Mouse (Mus musculus) stomach, postnatal 0 days (tissue): ENCODE data around the gene Dnmt3a. TPM values are rescaled to one million over a fixed set of nuclear protein-coding genes. Genes with fewer than 3 reads are reported as not detected.
A peak's percentile ranks its signal among the peaks of the same experiment; 100 is the strongest.

Source experiments
- ATAC-seq: fragments of 200-750 bp; cut with Nextera tagmentation; 2 replicates; pipeline ENCODE4 v1.8.0; 2017; ENCODE audit not compliant: low FRiP score, low TSS enrichment
- DNase-seq: peaks from one replicate; pipeline ENCODE4 v3.0.0-alpha.2; 2016; ENCODE audit warnings: low spot score
- H3K27ac ChIP-seq: fragments of 300-500 bp; sonication (generic); replicated peaks from 2 replicates; pipeline ENCODE4 v1.5.1; 2014; ENCODE audit warnings: mild to moderate bottlenecking, control low read depth
- H3K27me3 ChIP-seq: fragments of 300-500 bp; sonication (generic); 2 replicates; pipeline ENCODE4 v1.6.1; 2014; ENCODE audit warnings: low read length; ENCODE audit not compliant: control insufficient read depth, insufficient read depth
- H3K36me3 ChIP-seq: fragments of 300-500 bp; sonication (generic); 2 replicates; pipeline ENCODE4 v1.6.1; 2014; ENCODE audit warnings: low read length, mixed read lengths; ENCODE audit not compliant: control insufficient read depth, insufficient read depth
- H3K4me1 ChIP-seq: fragments of 300-500 bp; sonication (generic); replicated peaks from 2 replicates; pipeline ENCODE4 v1.6.1; 2014; ENCODE audit warnings: antibody characterized with exemption; ENCODE audit not compliant: control insufficient read depth, insufficient read depth
- H3K4me2 ChIP-seq: fragments of 300-500 bp; sonication (generic); replicated peaks from 2 replicates; pipeline ENCODE4 v1.6.1; 2014; ENCODE audit warnings: low read depth, mild to moderate bottlenecking, control low read depth, moderate library complexity
- H3K4me3 ChIP-seq: fragments of 300-500 bp; sonication (generic); 2 replicates; pipeline ENCODE4 v1.5.1; 2014; ENCODE audit warnings: low read depth, low read length, control low read depth
- H3K9ac ChIP-seq: fragments of 300-500 bp; sonication (generic); 2 replicates; pipeline ENCODE4 v1.6.1; 2014; ENCODE audit warnings: mild to moderate bottlenecking, low read length, control low read depth, mixed read lengths
- H3K9me3 ChIP-seq: fragments of 300-500 bp; sonication (generic); 2 replicates; pipeline ENCODE4 v1.6.1; 2016; ENCODE audit warnings: low read length; ENCODE audit not compliant: control insufficient read depth
- CTCF ChIP-seq: IDR thresholded peaks from 2 replicates; pipeline ENCODE4 v1.5.1; 2016; ENCODE audit warnings: antibody characterized with exemption, low read depth, mild to moderate bottlenecking, moderate library complexity
- EP300 ChIP-seq: optimal IDR thresholded peaks from 2 replicates; pipeline ENCODE3; 2016; ENCODE audit warnings: antibody characterized with exemption
- WGBS: fragments of 180-500 bp; shearing (Covaris S2); extraction: QIAGEN DNeasy Blood & Tissue Kit; methylation state at CpG from one replicate; pipeline ENCODE4 v1.1.7; 2014; 5-methylcytosine and 5-hydroxymethylcytosine counted together
- polyA plus RNA-seq: library from polyadenylated mRNA; unstranded; fragments of >200 nt; fragmentation: Nextera tagmentation; extraction: Ambion mirVana; gene quantifications from 2 replicates; pipeline ENCODE4 v1.2.1, GENCODE M21; 2015

Dnmt3a gene
- polyA plus RNA-seq, 1 experiment from 2014 or later: 44.0 TPM

DNA sequence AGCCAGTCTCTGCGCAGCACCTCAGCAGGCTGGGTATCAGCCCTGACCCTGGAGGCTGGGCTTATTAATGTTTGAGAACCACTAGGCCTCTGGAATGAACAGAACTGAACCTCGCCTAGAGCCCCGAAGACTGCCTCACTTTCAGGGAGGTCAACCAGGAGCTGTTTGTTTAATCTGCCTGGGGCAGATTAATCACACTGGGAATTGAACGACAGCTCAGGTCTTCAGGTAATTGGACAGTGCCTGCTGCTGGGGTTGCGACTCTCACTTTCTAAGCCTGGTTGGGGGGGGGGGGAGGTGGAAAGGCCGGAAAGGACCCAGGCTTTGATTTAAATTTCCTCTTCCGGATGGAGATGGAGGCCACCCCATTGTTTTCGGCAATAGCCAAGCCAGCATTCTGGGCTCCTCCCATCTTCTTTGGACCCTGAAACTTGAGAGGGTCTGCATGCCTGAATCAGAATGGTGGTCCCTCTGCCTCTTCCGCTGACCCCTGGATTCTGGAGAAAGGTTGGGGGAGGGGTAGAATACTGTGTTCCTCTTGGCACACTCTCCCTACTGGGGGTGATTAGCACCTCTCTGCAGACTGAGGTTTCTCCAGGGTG, 79.2 kb downstream of the Dnmt3a start:
- Histone ChIP-seq H3K4me2 (no peak overlapping the region), H3K9me3 (no peaks in the 10 kb centered on the region), H3K9ac (no peak overlapping the region), H3K4me1 (no peaks in the 10 kb centered on the region), H3K4me3 (no peak overlapping the region), H3K36me3 (peaks cover 17% of the 10 kb centered on the region; the same call in 1 of the 2 replicates), H3K27ac (no peak overlapping the region), H3K27me3 (no peaks in the 10 kb centered on the region)
- DNase-seq (no peak), ATAC-seq (no peak)
- TF ChIP-seq CTCF (no peak), EP300 (no peak)
- 39% methylated on average over 9 of the region's 9 CpGs for WGBS

DNA sequence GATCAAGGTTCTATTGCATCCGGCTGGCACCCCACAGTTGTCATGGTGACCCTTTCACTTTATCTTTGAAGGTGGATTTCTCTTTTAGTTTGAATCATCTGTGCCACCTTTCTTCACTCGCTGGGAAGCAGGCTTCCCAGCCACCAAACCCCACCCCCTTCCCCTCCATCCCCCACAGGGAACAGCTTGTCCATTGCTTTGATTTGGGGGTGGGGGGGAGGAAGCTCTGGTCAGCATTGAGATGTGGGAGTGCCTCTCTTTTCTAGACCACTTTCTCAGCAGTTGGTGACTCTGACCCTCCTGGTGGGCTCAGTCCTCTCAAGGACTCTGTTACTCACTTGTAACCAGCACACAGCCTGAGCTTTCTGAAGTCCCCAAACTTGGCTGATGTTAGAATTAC, 80.8 kb downstream of the Dnmt3a start:
- Histone ChIP-seq H3K27ac (no peak overlapping the region), H3K4me1 (no peaks in the 10 kb centered on the region), H3K36me3 (peaks cover 17% of the 10 kb centered on the region; the same call in 1 of the 2 replicates), H3K4me3 (no peak overlapping the region), H3K9me3 (no peaks in the 10 kb centered on the region), H3K27me3 (no peaks in the 10 kb centered on the region), H3K9ac (no peak overlapping the region), H3K4me2 (no peak overlapping the region)
- no peak for ATAC-seq
- TF ChIP-seq CTCF (no peak), EP300 (no peak)
- DNase-seq: no peak
- WGBS: 61% methylated on average over 2 of the region's 2 CpGs

DNA sequence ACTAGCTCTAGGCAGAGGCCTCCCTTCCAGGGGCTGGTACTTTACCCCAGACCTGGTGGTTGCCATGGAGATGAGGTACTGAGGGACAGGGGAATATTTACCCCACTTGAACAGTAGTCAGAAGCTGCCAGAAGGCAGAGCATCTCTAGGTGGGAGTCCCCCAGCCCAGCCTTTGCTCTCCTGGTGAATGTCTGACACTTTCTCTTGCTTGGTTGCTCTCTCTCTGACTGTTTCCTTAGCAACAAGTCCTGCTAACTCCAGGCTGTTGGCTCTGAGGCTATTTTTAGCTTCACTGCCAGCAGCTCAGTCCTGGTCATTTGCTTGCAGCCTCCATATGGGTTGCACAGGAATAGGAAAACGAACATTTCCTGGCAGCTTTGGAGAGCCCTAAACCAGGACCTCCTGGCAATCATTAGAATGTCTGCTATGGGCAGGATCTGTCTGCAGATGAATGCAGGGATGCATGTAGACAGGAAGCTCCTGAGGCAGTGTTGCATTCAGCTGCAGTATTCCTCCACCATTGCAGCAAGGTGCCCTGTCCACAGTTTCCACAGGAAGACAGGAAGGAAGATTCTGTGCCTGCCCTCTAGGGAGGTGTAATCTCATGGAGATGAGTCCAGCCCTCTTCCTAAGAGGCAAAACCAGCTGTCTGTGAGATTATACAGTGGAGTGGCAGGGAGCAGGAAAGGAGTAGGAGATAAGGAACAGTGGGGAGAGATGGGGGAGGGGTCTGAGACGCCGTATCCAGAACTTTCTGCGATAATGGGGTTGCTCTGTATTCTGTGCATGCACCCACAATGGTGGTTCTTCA, 81.9 kb downstream of the Dnmt3a start:
- Histone ChIP-seq H3K9ac (no peak overlapping the region), H3K4me3 (no peak overlapping the region), H3K27me3 (no peaks in the 10 kb centered on the region), H3K4me2 (no peak overlapping the region), H3K27ac (peak overlapping the region; percentile 63), H3K9me3 (no peaks in the 10 kb centered on the region), H3K36me3 (peaks cover 11% of the 10 kb centered on the region; the same call in 1 of the 2 replicates), H3K4me1 (no peaks in the 10 kb centered on the region; the same call in 1 of the 2 replicates)
- ATAC-seq: peak; percentile 23; the same call in 1 of the 2 replicates
- TF ChIP-seq EP300: no peak
- TF ChIP-seq CTCF: no peak
- DNase-seq: no peak
- 19% methylated on average over 4 of the region's 4 CpGs for WGBS

DNA sequence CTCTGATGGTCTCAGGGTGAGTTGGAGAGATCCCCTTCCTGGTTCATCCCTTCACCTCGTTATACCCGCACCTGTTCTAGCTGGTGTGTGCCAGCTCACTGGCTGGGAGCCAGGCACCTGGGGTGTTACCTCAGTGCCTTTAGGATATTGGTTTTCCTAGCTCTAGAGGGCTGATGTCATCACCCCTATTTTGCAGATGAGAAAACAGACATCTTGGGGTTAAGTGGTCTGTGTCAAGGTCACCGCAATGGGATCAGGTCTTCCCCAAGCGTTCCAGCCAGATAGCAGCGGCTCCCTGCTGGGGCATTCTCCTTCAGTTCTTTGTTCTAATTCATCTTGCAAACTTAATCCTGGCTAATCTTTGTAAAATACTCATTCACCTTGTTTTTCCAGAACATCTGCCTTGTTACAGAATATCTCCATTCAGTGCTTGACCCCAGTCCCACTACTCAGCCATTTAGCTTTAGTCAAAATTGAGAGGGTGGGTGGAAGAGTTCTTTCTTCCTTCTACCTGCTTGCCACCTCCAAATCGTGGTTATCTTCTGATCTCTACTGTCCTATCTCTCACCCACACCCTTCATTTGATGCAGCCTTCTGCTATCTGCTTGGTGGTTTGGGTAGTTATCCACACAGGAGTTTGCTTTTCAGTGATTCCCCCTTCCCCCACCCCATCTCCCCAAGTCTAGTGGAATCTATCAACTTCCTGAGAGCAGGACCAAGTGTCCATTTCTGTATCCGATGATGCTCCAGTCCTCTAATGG, 84.2 kb downstream of the Dnmt3a start:
- Histone ChIP-seq H3K36me3 (peaks cover 3% of the 10 kb centered on the region; the same call in 1 of the 2 replicates), H3K9ac (no peak overlapping the region), H3K4me2 (no peak overlapping the region), H3K27me3 (no peaks in the 10 kb centered on the region), H3K4me1 (no peaks in the 10 kb centered on the region; the same call in 1 of the 2 replicates), H3K27ac (no peak overlapping the region), H3K9me3 (no peaks in the 10 kb centered on the region), H3K4me3 (no peak overlapping the region)
- DNase-seq (peak; percentile 58), ATAC-seq (0 out of 2 replicates have a peak, but pooled peaks have one; percentile 19)
- TF ChIP-seq EP300 (no peak), CTCF (no peak)
- 52% methylated on average over 7 of the region's 7 CpGs for WGBS

DNA sequence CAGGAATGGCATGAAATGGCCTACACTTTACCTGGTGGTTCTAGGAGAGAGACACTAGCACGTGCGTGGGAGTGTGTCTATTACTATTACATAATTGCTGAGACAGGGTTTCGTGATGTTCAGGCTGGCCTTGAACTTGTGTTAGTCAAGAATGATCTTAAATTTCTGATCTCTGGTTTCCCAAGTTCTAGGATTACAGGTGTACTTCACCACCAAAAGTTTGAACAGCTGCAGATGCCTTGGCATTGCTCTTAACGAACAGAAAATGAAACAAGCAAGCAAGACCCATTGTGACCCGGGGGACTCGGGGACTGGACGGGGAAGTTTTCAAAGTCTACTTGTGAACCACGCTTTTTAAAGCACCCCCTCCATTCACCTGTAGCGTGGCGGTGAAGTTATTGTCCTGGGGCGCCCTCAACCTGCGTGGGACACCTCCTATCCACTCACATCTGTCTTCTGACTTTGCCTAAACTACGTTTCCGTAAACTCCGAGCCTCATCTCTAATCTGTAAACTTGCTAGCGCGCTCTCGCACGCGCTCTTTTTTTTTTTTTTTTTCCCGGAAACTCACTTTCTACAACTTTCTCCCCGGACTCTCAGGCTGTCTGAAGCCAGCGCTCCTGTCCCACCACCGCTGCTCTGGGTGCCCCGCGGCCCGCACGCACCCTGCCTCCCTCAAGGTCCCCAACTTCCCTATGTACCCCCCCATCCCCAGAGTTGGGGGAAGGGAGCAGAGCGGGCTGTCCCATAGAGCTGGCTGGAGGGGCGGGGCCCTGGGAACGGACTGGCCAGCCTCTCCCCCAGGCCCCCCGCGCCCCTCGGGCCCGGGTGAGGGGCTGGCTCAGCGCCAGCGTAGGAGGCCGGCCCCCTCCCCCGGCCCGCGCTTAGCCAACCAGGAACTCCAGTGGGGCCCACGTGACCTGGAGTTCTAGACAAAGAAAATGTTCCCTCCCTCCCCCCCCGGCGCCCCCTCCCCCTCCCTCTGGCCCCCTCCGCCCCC, 85.2 kb downstream of the Dnmt3a start:
- peak overlapping the region; percentile 70 for H3K9ac ChIP-seq
- peak overlapping the region; percentile 85 for H3K27ac ChIP-seq
- no peaks in the 10 kb centered on the region; the same call in 1 of the 2 replicates for H3K4me1 ChIP-seq
- H3K36me3 ChIP-seq: peaks cover 8% of the 10 kb centered on the region; the same call in 1 of the 2 replicates
- peak overlapping the region; percentile 90 for H3K4me2 ChIP-seq
- TF ChIP-seq EP300: no peak
- TF ChIP-seq CTCF: no peak
- H3K27me3 ChIP-seq: no peaks in the 10 kb centered on the region
- H3K9me3 ChIP-seq: no peaks in the 10 kb centered on the region
- WGBS: 6% methylated on average over 29 of the region's 45 CpGs
- peak; percentile 64 for DNase-seq
- peak; percentile 41 for ATAC-seq
- peak overlapping the region; percentile 51 for H3K4me3 ChIP-seq
